Mouse (Mus musculus): Measurements from ENCODE around the gene Isx.
A peak's percentile ranks its signal among the peaks of the same experiment; 100 is the strongest.

Isx gene

DNA sequence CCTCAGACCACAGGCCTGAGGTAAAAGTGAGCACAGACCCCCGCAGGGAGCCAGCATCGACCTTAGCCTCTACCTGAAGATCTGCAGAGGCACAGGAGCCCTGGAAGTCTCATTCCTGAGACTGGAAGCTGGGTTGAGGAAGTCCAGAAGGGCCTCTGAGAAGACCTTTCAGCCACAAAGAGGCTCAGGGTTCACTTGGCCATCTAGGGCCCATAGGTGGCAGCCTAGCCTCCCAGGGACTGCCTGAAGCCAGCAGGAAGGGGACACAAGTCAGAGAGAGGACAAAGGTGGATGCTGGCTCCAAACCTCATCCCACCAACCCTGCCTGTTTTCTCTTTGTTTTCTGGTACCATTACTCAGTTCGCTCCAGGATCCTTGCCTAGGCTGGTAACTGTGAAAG lies at the start of gene Isx:
TSS of gene Isx (plus strand) at position 234 of the 400 bp plus-strand sequence.
- DNase-seq (ENCODE audit: low read depth, low spot score), result no peak

DNA sequence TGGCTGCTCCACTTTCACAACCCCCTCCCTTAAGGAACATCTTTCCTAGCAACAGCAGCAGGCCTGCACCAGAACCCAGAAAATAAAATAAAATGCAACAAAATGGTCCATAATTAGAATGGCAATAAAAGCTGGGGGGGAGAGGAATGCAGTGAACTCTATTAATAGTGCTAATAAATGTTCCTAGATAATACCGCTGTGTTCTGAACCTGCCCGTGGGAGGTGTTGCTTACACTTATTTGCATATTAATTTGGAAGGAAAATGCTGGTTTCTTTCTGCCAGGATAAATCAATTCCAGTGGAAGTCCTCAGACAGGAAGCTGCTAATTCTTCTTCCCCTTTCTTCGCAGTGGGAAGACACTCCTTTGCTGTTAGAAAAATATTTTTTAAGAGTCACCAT lies 45.3 kb upstream of the Isx start:
- no peak for DNase-seq (ENCODE audit: low read depth, low spot score)

DNA sequence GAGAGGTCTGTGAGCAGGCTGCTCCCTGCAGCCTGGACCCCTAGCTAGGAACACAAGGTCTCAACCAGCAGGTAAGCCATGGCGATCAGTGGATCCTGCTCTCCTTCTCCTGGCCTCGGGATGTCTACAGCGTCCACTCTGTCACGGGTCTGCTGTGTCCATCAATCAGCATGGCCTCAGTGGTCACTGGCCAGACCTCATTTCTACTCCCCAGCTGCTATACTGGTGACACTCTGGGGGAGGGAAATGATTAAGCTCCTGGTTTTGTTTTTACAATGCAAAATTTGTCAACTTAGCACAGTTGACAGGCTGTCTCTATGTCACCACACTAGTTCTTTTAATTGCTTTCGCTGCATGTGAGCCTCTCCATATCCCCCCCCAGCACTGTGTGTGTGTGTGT lies 41.7 kb upstream of the Isx start:
- DNase-seq (ENCODE audit: low read depth, low spot score), result no peak

DNA sequence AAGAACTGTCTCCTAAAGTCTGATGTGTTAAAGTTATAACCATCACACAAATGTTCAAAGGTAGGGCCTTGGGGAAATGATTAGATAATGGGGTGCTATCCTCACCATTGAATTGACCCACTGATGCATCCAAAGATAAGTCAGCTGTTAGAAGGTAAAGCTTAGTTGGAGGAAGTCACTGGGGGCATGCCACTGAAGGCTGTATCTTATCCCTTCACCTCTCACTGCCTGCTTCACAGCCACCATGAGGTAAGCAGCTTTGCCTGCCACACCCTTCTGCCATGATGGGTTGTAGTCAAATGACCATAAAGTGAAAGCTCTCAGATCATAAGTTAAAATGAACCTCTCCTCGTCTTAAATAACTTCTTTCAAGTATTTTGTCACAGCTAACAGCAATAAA lies 38.7 kb upstream of the Isx start:
- DNase-seq (ENCODE audit: low read depth, low spot score), result no peak

DNA sequence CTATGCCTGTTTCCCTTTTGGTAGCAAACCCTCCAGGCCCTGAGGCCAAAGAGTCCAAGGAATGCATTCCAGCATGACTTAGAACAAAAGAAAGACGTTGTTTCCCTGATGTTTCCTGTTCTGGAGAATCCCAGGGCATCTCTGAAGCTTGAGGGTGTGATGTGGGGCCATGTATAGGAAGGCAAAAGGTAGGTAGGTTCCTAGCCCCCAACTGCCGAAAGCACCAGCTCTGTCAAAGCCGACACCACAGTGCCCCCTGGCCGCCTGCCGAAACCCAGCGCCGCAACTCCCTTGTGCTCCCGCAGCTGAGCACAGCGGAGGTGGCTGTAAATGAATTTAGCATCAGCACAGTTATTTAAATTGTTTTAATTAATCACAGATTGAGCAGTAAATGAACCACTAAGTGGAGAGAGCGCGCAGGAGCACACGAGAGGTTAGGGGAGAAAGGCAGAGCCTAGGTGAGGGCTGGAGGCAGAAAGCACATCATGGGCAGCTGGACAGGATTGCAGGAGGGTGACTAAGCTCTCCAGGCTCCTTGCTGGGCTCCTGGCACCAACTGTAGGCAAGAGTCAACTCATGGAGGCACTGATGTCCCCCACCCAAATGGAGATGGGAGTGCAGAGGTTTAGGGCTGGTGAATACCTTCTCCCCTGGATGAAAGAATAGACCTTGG lies 25.5 kb upstream of the Isx start:
- no peak for DNase-seq (ENCODE audit: low read depth, low spot score)

DNA sequence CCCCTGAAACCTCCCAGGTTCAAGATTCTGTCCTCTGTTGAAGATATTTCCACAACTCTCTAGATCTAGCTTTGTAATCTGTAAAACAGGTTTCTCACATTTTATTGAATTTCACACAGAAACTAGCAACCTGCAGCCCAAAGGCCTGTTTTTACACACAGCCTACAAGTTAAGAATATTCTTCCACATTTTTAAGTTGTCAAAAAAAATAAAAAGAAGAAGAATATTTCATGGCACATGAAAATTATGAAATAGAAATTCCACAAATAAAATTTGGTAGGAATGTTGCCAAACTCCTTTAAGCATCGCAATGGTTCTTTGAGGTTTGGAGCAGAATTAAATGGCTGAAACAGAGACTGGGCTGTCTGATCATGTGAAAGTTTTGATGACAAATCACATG lies 24.3 kb upstream of the Isx start:
- DNase-seq (ENCODE audit: low read depth, low spot score), result no peak

DNA sequence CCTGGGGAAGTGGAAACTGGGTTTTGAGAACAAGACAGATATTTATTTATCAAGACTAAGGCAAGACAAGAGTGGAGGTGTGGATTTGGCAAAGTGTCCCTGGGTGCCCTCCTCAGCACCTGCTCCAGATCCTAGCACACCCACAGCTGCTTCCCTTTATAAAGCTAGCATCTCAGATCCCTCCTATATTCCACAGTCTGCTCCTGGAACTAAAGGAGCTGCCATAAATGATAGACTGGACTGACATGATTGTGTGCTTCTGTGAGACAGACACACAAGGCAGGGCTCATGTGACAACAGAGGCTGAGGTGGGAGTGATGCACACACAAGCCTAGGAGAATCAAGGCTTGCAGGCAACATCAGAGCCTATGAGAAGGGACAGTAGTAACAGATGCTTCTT lies 22.0 kb upstream of the Isx start:
- no peak for DNase-seq (ENCODE audit: low read depth, low spot score)

DNA sequence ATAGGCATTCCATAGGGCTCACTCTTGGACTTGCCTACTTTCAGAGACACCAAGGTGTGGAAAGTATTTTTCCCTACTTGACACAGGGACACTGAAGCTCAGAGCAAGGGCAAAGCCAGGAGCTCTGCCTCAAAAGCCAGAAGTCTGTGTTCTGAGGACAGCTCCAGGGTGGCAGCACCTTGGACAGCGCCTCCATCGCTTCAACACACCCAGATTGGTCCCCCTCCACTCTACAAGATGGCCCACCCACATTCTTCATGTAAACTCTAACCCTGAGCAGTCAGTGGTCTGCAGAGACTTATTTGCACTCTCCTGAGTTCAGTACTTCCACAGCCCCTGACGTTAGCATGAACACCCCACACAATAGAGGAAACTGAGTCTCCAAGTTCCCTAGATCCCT lies 21.1 kb upstream of the Isx start:
- peak; percentile 46 for DNase-seq (ENCODE audit: low read depth, low spot score)

DNA sequence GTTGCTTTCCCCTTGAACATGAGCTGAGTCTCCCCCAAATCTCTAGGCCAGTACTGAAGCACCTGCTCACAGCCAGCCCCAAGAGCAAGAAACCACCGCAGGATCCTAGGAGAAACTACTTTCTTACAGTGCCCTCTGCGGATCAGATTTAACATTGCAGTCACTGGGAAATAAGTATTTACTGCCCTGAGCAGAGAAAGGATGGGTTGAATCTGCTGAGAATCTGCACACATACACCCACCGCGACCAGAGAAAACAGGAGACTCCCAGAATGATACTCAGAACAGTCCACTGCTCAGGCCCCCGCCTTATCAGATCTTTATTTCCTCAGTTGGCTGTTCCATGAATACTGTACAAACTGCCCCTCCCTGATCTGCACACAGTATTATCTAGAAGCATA lies 19.5 kb upstream of the Isx start:
- no peak for DNase-seq (ENCODE audit: low read depth, low spot score)

DNA sequence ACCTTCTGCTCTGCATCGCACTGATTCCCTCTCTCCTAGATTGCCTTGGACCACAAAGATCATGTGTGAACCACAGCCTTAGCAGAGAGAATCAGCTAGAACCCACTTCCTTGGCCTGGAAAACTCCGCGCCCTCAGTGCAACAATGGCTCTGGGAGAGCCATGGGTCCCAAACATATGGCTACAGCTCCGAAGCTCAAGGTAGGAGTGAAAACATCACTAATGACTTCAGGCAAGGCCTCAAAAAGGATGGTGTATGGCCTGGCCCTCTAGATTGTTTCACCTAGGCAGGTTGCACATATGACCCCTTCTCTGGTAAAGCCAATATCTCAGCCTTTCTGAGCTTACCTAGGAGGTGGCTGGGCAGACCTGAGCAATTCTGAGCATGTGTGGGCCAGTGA lies 18.2 kb upstream of the Isx start:
- DNase-seq (ENCODE audit: low read depth, low spot score), result no peak

DNA sequence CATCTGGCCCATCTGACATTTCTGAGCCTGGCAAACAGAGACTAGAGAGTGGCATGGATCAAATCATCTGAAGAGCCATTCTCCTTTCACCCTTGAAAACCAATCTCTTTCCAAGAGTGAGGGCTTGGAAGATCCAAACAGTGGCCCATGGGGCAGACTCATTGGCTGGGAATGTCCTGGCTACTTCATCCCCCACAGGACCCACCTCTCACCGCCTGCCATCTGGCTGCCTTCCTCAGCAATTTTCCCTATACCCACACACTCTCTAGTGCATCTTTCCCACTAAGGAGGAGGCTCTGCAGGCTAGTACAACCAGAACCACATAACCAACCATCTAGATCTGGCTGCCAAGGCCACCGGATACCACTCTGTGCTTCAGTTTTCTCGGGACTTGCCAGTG lies 17.6 kb upstream of the Isx start:
- no peak for DNase-seq (ENCODE audit: low read depth, low spot score)

DNA sequence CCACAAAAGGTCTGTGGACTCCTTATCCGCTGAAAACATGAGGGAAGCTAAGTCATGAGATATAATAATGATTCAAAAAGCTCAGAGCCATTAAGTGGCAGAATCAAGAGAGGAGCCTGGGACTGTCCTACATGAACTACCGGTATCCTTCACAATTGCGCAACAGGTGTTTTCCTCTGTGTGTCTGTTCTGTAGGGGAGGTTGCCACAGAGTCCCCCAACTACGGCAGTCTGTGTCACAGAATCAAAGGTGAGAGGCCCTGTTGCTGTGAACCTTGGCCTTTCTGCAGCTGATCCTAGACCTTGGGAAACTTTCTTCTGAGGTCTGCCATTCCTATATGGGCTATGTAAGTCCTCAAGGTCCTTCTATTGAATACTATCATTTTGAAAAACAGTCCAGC lies 13.7 kb upstream of the Isx start:
- no peak for DNase-seq (ENCODE audit: low read depth, low spot score)

DNA sequence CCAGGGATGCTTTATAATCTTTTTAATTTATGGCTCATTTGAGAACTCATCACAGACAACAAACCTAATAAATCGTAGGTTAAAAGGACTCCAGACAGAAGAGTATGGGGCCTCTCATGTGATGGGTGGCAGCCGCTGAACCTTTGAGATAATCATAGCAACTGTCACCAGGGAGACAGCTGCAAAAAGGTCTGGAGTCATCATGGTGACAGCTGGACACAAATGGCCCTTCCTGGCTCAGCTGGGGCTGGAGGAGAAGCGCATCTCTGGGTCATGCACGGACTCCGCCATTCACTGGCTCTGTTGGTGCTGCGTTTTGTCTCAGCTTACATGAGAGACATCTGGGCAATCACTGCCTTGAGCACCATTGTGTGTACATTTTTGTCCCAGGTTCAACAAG lies 12.5 kb upstream of the Isx start:
- DNase-seq (ENCODE audit: low read depth, low spot score), result no peak

DNA sequence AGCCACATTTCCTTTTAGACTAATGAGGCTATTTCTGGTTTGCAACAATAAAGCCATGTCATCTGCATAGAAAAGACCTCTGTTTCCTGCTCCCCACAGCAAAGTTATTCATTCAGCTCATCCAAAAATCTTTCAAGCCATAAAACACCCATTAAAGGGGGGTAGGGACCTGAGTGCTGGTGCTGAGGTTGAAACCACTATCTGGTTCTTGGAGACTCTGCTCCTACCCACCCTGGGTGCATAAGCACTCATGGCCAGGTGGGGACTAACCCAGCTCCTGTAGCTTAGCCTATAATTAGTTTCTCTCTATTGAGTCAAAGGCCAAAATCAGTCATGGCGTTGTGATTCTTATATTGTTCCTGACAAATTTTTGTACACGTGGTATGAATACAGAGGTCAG lies 10.4 kb upstream of the Isx start:
- DNase-seq (ENCODE audit: low read depth, low spot score), result no peak

DNA sequence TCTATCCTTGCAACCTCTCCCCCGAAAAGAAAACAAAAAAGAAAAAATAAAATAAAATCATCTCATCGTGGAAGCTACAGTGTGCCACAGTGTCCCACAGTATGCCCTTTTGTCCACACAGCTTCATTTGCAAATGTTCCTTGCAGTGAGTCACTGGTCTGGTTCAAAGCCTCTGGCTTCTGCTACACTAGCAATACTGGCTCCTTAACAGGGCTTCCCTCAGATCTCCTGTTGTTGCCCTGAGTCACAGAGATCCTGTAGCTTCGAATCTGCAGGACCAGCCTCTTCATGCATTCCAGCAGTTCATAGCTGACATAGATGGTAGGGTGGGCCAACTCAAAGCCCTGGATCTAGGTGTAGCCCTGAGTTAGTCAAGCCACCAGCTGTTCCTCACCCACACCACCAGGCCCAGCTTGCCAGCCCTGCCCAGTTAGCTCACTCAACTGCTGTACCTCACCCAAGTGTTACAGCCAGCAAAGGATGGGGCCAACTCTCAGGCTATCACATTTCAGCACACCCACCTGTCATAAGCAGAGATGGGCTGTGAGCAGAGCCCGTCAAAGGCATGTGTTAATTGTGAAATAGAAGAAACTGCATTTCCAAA lies 2.5 kb upstream of the Isx start:
- DNase-seq (ENCODE audit: low read depth, low spot score), result no peak

DNA sequence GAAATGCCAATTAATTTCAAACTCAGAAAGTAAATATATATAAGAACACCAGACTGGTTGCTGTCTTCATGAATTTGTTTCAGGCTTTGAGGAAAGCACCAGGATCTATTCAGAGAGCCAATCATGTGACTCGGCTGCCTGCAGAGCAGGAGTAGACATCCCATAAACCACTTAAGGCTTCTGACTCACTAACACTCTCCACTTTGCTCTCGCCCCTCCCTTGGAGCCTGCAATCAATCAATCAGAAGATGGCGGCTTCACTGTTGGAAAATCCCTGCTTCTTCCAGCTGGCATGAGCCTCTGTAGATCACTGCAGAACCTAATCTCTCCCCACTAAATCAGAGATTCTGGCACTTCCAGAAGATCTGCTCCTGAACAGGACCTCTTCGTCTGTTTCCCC lies 1.3 kb upstream of the Isx start:
- DNase-seq (ENCODE audit: low read depth, low spot score), result no peak

DNA sequence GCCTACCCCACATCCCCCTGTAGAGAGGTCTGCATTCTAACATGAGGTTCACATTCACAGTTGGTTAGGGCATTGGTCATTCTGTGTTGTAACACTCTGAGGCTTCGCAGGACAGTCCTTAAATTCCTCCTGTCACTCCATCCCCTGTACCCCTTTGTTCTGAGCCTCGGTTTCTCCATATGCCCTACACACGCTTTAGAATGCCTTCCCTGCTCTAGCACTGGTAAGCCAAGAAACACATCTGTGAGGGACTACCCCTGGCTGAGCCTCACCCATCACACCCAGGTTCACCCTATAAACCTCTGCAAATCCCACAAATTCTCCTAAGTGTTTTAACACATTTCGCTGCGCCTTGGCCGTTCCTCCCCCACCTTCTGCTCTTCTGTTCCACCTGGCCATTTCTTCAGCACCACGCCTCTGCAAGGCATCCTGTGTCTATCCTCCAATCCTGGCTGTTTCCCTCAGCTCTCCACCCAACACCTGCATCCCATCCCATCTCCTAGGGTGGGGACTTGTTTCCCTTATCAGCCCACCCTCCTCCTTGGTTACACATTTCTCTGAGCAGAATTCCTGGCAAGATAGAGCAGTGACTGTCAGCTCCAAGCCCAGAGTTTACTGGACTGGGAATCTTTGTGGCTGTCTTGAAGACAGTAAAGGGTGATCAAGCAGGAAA lies 686 bp upstream of the Isx start:
- DNase-seq (ENCODE audit: low read depth, low spot score), result no peak

DNA sequence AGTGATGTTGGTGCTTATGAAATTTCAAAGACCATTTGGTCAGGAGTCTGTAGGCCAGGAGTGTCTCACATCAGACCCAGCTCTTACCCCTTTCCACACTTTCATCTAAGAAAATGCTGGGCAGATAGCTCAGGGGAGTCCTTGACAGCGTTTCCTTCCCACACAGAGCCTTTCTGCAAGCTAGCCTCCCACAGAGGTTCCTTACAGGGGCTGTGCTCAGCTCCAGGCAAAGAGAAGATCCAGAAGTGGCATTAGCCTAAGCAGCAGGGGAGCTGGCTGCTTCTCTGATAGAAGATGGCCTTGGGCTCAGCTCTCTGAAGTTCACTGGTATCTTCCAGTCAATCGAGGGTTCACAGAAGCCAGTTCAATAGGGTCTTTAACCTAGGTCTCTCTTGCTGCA lies 1.6 kb downstream of the Isx start:
- no peak for DNase-seq (ENCODE audit: low read depth, low spot score)

DNA sequence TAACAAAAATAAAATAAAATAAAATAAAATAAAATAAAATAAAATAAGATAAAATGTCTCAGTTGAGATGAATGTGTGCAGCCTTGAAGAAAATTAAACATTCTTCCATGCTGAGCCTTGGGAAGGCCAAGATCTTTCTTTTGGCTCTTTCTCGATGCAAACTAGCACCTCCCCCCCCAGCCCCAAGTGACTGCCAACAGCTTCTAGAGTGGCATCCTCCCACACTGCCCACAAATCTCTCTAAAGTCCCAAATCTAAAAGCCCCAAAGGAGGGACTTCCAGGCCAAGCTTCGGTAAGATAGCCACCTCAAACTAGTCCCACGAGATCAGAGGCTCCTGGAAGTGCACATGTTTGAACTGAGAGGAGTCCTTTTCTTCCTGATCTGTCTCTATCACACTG lies 5.7 kb downstream of the Isx start:
- DNase-seq (ENCODE audit: low read depth, low spot score), result no peak

DNA sequence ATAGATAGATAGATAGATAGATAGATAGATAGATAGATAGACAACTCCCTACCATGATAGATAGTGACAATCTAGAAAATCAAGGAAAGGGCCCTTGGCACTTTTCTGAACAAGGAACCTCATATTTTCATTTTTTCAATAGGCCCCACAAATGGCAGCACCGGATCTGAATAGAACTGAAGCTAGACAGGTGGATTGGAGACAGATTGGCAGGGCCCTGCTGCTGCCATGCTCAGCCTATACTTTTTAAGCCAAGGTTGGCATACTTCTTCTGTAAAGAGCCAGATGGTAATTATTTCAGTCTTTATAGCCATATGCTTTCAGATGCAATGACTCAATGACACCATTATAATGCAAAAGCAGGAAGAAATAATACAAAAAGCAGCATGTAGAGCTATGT lies 15.8 kb downstream of the Isx start:
- DNase-seq (ENCODE audit: low read depth, low spot score), result no peak

DNA sequence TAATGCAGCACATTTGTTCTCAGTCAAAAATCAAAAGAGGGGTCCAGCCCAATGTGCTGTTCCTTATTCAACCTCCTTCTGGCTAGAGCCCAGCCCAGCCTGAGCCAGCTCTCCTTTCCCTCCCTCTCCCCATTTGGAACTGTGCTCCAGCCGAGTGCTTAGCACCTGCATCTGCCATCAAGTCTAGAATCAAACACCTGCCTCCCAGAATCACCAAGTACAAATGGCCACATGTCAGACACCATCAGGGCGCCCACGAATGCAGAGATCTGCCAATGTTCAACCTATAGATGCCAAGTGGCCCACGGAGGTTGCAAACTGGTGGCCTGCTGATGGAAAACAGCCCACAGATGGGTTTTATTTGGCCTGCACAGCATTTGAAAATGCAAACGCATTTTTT lies 18.1 kb downstream of the Isx start:
- DNase-seq (ENCODE audit: low read depth, low spot score), result no peak

DNA sequence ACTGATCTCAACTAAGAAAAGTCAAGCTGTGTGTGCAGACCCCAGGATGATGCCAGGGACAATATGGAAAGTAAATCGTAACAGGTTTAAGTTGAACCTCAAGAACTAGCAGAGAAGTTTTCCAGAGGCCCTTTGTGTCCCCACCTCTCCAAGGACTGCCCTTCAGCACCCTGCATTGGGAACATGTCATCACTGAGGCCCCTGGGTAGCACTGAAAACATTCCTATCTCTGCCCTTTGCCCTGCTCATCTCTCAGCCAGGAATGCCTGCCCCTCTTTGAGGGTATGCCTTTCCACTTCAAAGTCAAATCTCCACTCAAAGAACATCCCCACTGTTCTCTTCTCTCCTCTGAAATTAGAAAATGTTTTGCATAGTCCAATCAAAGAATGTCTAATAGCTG lies 23.3 kb downstream of the Isx start:
- no peak for DNase-seq (ENCODE audit: low read depth, low spot score)

DNA sequence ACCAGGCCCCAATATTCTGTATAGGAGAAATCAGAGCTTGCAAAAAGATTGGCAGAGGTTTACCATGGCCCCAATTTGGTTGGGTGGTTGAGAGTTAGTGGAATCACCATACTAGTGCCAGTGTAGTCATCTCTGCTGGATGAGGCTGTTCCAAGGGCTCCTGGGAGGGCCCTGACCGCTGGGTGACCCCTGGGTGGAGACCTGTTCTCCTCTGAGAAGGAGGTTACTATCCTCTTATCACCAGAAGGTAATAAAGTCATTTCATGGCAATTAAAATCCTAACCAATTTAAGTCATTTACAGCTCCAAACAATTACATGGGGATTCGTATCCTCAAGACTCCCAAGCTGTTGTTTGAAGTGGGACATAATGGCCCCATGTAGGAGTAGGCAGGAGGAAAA lies 24.3 kb downstream of the Isx start:
- no peak for DNase-seq (ENCODE audit: low read depth, low spot score)

DNA sequence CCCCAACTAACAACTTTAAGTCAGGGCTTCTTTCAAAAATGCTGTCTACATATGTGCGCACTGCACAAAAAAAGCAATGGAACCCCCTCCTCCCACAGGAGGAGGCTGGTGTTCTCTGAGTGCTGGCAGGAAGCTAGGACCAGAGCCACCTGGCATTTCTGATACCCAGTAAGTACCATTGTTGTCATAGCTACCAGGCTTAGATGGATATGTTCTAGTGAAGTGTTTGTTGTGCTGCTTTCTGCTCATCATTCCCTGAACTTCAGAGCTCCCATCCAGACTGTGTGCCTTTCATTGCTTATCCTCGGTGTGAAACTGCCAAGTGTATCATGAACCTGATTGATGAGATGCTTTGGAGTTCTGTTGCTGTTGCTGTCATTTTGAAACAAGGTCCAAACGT lies 26.8 kb downstream of the Isx start:
- no peak for DNase-seq (ENCODE audit: low read depth, low spot score)
